Mouse (Mus musculus): ENCODE measurements around the gene Nicn1.
"Not testable (repeated sequence)": the region's sequence is repeated elsewhere in the genome, so short reads cannot be mapped to it uniquely, and the experiment has no call there.

The Nicn1 gene

DNA sequence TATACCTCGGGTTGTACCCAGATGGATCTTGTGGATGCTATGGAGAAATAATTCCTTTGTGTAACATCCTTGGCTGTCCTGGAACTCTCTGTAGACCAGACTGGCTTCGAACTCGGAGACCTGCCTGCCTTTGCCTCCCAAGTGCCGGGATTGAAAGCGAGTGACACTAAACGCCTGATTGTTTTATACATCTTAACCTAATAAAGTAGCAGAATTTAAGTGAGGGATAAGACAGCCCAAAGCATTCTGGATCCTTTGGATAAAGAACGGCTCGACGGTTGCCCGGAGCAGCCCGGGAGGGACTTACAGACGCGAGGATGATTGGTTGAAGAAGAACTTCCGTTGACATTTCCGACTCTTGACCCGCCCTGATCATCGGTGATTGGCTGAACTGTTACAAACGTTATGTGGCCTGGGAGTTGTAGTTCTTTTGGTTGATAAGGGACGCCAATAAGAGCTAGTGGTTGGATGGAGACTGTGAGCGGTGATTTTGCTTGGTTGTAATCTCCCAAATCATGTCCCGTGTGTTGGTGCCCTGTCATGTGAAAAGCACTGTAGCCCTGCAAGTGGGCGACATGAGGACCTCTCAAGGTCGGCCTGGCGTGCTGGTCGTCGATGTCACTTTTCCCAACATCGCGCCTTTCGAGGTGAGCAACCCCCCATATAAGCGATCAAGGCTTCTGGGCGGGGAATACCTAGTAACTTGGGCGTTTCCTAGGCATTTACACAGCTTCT, at the start of gene Nicn1:
Gene Nicn1, plus strand, starts transcription at position 414 of the 735 bp plus-strand sequence.
- DNase-seq (ENCODE audit: low spot score): peak; percentile 96

DNA sequence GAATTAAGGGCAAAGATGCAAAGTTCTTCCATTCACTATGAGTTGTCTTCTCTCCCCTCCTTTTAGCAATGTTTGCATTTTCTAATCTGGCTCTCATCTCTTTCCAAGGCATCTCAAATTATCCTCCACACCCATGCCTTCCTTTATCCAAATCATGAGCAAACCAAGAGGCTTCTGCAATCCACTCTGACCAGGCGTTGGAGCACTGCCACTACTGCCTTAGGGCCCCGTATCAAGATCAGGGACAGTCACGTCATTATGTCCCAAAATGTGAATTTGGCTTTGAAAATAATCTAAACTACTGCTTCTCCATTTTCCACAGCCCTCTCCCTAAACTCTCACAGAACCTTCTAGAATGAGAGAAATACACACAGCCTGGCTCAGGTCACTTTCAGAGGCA, 45.7 kb upstream of the Nicn1 start:
- no peak for DNase-seq (ENCODE audit: low spot score)

DNA sequence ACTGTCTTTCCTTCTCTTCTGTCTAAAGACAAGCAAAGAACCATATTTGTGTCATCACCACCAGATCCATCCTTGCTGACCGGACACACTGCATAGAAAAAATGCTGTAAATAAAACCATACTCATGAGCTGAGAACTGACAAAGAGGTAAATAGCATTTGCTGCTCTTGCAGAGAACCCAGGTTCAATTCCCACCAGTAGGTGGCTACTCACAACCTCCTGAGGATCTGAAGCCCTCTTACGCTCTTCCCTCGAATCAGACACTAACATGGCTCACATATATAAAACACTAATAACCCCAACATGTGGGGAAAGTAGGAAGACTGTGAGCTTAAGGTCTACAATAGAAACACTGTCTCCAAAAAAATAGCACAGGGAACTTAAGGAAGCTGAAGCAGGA, 45.2 kb upstream of the Nicn1 start:
- no peak for DNase-seq (ENCODE audit: low spot score)

DNA sequence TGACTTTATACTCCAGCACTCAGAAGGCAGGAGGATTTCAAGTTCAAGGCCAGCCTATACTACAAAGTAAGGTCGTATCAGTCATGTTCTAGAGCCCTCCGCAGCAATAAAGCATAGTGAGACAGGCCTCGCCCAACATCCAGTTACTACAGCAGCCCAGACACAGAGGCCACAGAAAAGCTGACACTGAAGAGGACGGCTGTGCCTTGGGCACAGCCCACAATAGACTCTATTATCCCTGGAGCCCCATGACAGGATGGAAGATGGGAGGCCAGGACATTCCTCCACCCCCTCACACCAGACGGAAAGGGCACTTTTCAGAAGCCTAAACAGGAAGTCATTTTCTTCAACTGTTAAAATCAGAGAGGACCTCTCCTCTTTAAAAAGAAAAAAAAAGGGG, 41.3 kb upstream of the Nicn1 start:
- DNase-seq (ENCODE audit: low spot score): no peak

DNA sequence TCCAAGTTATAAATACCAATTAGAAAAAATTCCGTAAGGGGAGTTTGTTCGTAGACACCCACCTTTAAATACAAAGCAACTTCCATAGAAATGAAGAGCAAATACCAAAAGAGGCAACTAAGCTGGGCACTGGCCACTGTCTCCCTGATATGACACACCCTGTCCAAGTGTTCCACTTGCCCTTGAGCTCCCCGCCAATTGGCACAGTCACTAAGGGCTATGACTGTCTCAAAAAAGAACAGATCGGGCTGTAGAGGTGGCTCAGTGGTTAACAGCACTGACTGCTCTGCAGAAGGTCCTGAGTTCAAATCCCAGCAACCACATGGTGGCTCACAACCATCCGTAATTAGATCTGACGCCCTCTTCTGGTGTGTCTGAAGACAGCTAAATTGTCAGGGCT, 38.4 kb upstream of the Nicn1 start:
- DNase-seq (ENCODE audit: low spot score): no peak

DNA sequence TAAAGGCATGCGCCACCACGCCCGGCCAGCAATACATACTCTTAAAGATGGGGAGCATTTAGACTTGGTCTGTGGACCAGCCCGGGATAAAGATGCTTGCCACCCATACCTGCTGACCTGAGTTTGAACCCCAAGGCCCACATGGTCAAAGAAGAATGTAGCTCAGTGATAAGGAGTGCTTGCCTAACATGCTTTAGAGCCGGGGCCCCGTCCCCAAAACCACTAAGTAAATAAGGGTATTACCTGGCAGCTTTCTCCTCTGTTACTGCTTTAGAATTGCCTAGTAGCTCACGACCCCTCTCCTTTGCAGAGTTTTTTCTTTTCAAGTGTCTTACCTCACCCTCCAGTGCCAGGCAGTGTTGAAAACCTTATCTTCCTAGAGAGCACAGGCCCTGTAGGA, 37.5 kb upstream of the Nicn1 start:
- no peak for DNase-seq (ENCODE audit: low spot score)

DNA sequence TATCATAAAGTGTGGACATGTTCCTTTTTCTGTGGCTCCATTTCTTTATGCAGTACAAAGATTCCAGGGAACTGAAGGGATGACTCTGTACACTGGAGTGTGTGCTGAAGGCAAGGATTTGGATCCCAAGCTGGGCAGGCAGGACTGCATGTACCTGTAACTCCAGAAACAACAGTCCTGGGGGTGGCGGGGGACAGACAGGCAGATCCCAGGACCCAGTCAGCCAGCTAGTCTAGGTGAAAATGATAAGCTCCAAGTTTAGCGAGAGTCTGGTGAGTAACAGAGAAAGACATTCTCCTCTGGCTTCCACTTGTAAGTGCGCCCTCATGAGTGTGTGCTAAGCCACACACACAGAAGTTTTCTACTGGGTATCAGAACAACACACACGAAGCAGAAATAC, 29.7 kb upstream of the Nicn1 start:
- no peak for DNase-seq (ENCODE audit: low spot score)

DNA sequence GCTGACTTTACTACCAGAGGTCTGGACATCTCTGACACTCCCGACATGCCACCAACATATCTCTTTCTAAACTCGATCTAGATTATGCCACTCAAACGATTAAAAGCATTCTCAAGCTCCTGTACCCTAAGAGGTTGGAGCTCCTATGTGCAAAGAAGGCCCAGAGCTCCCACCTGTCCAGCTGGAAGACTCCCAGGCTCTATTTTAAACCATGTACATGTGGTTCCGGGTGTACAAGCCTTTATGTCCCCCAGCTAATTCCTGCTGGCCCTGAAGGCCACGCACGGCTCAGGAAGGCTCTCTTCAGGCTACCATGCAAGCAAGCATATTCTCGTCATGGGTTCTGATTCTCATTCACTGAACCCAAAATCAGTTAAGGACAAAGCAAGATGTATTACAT, 28.4 kb upstream of the Nicn1 start:
- no peak for DNase-seq (ENCODE audit: low spot score)

DNA sequence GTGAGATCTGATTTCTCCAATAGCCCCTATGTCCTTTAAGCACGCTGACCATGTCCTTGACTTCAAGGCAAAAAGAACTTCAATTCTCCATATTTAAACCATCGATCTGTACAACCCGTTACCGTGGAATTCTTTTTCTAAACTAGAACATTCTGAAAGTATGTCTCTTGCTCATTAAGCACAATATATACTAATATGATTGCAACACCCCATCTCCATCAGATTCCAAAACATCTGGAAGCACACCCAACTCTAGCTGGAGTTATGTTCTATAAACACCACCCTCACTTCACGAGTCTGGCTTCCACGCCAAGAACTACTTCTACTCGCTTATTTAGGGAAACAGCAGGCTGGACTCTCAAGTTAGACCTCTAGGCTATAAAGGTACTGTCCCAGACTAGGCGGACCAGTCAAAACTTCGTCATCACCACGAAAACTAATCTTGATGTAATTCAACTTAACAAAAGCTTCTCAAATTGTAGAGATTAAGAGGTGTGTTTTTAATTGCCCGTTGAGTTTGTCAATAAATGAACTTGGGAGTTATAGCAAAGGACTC, 27.7 kb upstream of the Nicn1 start:
- DNase-seq (ENCODE audit: low spot score): no peak

DNA sequence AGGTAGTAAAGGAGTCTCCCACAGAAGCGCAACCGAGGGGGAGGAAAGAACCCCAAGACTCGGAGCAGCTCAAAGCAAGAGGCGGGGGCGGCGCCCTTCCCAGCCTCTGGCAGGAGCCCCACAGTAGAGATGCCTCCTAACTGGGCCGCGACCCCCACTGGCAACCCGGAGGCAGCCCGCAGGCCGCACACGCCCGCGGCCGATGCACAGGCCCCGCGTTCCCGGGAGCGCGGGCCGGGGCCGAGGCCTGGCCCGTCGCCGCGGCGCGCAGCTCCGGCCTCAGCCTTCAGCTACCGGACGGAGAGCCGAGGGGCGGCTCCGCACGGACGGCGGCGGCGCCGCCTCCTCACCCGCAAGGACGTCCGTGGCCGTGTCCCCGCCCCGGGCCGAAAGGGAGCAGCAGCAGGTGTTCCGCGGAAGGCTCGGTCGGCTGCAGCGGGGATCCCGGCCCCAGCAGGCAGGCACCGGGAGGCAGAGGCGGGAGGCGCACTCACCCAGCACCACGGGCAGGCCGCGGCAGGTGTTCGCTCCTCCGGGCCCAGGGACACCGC, 27.0 kb upstream of the Nicn1 start:
- DNase-seq (ENCODE audit: low spot score): peak; percentile 42

DNA sequence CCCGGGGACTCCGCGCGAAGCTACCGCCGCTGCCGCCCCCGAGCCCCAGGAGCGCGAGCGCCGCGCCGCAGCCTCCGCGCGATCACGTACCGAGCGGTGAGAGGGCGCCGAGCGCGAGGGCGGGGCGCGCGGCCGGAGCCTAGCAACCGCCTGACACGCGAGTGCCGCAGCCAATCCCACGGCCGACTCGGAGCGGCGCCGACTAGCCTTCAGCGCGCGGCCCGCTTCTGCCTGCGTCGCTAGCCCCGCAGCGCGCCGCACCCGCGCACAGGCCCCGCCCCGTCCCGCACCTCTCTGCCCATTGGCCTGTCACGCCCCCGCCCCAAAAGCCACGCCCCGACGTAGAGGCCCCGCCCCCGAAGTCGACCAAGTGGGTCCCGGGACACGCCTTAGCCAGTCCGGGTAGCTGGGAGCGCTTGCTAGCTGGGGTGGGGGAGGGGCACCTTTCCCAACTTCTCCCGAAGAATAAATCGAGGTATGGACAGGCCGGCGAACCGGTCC, 26.5 kb upstream of the Nicn1 start, which contains the start of gene Dag1:
Gene Dag1, minus strand, starts transcription at position 269 of the 501 bp plus-strand sequence.
- peak; percentile 98 for DNase-seq (ENCODE audit: low spot score)

DNA sequence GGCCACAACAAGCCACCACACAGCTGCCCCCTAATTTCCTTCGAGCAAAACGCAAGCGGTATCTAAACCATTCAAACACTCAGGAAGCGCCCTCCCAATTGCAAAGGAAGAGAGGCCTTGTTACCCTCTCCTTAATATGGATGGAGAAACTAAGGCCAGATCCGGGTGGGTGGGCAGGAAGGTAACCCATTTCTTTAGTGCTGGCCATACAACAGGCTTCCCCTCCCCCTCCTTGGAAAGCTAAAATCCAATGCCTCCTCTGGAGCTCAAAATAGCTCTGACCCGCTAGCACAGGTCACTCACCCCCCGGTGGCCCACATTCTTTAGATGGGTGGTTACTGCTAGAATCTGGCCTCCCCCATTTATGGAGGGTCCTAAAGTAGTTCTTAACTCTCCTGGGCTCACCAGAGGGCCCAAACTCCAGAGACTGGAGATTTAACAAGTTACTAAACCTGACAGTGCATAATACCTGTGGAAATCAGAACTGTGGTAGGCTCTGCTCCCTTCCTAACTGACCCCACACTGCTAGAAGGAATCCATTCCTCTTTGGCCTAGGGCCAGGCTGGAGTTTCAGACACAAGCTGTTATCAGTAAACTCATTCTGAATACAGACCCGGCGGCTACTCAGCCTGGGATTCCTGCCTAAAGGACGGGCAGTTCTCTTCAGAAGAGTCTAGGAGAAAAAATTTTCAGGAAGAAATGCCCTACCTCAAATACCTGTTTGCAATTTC, 25.9 kb upstream of the Nicn1 start:
- DNase-seq (ENCODE audit: low spot score): peak; percentile 41

DNA sequence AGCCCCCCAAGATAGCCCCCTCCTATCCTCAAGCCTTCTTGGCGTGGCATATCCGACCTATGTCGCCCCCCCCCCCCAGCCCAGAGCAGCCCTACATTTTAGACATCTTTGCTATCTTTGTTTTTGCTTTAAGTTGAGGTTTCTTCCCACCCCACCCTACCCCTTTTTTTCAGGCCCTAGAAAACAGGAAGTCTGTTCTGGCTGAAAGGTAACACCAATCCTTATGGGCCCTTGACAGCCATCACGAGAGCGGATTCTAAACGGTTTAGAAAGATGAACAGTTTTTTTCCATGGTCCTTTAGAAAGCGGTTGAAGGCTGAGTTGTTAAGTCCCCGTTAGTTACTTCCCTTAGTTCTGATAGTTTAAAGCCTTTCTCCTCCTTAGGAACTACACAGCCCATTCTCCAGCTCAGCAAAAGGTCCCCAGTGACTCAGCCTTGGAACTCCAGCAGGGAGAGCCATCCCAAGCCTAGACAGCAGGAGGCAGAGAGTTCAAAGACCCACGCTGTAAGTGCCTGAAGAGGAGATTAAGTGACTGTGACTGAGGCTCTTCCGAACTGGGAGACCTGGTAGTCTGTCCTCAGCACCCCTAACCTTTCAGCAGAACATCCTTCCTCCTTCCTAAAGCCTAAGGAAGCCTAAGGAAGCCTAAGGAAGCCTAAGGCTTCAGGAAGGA, 23.8 kb upstream of the Nicn1 start:
- no peak for DNase-seq (ENCODE audit: low spot score)

DNA sequence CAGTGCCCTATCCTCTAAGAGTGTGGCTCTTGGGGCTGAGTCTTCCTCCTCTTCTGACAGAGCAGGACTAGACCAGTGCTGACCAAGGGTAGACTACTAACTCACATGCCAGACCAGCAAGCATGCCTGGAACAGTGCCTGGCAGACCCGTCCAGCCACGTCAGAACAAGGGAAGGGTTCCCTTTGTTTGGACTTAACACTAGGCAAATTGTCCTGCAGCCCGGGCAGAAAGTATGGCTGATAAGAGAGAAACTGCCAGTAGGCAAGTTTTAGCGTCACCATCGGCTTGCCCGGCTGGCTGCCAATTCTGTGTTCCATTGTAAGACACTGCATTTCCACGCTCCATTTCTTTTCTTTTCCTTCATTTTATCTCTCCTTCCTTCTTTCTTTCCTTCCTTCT, 22.5 kb upstream of the Nicn1 start:
- no peak for DNase-seq (ENCODE audit: low spot score)

DNA sequence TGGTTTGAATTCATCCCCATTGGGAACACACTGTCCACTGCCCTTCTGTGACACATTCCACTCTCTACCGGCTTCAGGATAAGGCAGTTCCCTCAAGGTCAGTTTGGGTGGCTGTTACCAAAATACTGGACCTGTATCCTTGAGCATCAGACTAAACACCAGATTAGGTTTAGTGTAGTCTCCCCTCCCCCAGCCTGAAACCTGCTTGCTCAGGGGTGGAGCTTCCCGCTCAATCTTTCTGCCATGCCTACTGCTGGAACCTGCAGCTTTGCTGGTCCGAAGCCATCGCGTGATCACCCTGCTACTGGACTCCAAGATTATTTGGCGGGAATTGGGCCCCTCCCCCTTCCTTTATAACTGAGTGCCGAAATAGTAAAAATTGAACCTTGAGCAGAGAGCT, 21.5 kb upstream of the Nicn1 start:
- DNase-seq (ENCODE audit: low spot score): not testable (repeated sequence)

DNA sequence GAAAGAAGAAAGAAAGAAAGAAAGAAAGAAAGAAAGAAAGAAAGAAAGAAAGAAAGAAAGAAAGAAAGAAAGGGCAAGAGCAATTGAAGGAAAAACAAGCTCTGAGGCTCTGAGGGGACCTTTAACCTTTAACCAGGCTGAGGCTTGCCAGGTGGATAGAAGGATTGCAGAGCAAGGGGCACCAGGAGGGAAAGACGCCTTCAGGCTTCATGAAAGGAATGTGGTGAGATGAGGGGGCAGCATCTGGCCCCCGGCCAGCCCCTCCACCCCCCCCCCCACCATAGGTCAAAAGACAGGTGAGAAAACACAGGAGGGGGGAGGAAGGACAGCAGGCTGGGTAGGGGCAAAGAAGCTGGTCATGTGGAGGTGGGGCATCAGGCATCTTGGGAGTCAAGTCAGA, 18.3 kb upstream of the Nicn1 start:
- no peak for DNase-seq (ENCODE audit: low spot score)

DNA sequence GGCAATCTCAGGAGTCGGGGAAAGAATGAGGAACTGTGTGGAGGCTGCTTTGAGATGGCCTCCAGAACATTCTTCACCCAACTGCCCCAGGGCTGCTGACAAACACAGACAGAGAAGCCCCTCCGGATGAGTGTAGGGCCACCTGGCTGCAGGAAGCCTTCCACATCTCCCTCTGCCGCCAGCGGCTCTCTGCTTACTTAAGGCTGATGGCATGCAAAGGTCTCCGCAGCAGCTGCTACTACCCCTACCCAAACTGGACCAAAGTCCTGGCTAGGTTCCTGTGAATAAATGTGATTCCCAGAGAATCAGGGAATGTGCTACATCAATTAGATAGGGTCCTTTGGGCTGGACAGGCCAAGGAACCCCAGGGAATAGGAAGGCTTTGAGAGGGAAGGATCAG, 17.5 kb upstream of the Nicn1 start:
- no peak for DNase-seq (ENCODE audit: low spot score)

DNA sequence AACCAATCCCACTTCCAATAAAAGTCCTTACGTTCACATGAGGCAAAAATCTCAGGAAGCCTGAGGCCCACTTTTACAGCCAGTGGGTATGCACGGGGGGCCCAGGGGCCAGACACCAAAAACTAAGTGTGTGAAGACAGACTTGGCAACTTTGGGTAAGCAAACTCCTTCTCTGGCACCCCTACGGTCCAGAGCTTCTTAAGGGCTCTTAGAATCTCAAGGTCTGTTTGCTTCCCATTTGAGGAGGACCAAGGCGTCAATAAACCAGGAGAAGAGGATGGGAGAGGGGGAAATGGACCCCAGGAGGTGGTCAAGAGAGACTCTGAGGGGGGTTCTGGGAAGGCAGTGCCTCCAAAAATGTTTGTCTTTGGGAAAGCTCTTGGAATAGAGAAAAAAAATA, 16.7 kb upstream of the Nicn1 start:
- no peak for DNase-seq (ENCODE audit: low spot score)

DNA sequence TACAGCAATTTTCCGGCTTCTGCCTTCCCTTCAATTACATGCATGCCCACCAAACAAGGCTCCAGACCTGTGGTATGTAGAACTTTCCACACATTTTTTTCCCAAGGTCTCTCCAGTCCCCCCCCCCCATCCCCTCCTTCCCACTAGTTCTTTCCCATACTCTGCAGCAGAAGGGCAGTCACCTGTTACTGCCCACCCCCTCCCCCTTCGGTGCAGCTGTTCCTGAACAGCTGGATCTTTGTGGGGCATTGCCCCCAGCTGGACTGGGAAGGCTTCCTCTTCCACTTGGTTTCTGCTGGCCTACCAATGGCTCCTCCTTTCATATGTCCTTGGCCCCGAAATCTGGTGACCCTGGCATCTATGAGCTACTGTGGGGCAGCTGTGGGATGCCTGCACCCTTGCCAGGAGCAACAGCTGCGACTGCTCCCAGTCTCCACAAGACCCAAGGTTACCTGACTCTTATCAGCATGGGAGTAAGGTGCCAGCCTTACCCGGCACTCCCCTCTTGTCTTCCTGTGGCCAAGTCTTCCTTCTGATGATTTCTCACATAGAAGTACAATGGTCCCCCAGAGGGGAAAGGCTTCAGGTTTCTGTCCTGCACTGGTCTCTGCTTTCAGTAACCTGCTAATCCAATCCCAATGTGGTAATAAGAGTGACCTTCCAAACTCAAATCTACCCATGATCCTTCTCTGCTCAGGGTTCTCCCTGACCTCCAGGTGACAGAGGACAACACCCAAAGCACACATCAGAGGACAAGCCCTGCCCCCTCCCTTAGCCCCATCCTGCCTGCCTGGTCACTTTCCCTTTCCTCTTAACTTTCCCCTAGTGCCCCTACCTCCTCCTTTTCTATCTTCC, 15.5 kb upstream of the Nicn1 start:
- DNase-seq (ENCODE audit: low spot score): no peak

DNA sequence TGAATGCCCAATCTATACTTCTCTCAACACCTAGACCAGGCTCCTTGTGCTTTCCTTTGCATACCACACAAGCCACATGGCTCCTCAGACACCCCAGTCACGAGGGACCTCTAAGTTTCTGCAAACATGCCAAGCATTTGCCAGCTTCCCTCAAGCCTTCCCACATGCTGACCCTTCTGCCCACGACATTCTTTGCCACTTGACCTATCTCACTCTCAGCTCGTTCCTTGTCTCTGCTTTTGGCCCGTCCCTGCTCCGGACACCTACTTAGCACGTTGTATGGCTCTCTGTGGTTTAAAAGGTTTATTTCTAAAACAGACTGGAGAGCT, 14.9 kb upstream of the Nicn1 start:
- DNase-seq (ENCODE audit: low spot score): no peak

DNA sequence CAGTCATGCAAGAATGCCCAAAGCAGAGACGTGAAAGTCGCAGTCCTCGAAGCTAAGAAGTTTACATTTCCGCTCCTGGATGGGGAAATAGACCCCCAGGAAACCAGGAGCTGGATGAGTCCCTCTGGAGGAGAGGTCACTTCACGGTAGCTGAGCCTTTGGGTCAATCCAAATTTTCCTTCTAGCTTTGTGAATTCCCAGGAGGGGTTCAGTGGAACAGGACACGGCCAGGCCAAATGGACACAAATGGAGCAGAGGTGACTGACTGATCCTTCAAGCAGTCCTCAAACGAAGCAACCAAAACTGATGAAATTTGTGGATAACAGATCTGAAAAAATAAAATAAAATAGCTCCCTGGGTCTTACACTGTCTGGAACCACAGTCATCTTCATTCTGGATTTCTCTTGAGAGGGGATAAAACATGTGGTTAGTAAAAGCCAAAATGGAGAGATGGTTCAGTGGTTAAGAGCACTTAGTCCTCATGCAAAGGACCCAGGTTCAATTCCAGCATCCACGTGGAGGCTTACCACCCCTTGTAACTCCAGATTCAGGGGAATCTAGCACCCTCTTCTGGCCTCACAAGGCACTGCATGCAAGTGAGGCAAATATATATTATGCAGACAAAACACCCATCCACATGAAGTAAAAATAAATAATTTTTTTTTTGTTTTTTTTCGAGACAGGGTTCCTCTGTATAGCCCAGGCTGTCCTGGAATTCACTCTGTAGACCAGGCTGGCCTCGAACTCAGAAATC, 11.4 kb upstream of the Nicn1 start:
- DNase-seq (ENCODE audit: low spot score): no peak
